Comparison of ENCODE assay signal across 9 mouse cellular contexts in the genomic region with DNA sequence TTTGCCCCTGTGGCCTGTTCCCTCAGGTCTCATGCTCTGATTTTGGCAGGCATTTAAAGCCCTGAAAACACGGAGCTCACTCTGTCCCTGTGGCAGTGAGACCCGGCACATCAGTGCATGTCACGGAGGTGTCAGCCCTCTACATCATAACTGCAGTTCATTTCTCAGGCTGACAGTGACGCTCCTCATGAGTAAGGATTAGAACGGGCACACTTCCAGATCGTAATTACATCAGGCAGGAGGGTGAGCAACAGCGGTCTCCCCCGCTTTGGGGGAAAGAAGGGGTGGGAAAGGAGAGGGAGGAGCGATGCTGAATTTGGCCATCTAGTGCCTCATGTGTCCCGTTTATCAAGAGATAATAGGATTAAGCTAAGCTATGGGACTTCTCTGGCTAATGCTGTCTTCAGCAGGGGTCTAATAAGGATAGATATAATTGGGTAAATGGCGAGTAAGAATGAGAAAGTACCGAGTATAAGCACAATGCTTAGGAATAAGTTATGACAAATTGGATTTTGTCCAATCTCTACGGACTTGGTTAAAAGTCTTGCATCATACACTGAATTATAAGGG.
DNase-seq lines count a peak whose midpoint lies in the region; ATAC-seq and TF ChIP-seq lines count a peak whose summit lies in the region.
"Had no signal": no experiment of that assay in that cellular context is flagged by ENCODE, and none has a peak within 500 bp of the region (broad histone marks: within the 10 kb centered on the region; RNA-seq: fewer than 3 reads in every experiment).

No protein-coding gene starts in this region.

- 6% methylated on average over 13 of the region's 13 CpGs for WGBS in forebrain, embryonic 14.5 days
- 15% methylated on average over 13 of the region's 13 CpGs for WGBS in midbrain, postnatal 0 days

- H3K9ac ChIP-seq in forebrain, embryonic 14.5 days (ENCODE audit: low read length) = 0 out of 2 replicates have a peak overlapping the region, but pooled peaks have one; percentile 10
- no peak overlapping the region for H3K9ac ChIP-seq in midbrain, postnatal 0 days (replicated peaks; ENCODE audit: low read length, poor library complexity, severe bottlenecking)

- H3K4me2 ChIP-seq in forebrain, embryonic 14.5 days (ENCODE audit: low read length) = peak overlapping the region; percentile 18
- H3K4me2 ChIP-seq in midbrain, postnatal 0 days (ENCODE audit: low read depth, low read length, poor library complexity, severe bottlenecking) = peak overlapping the region; percentile 9; the same call in 1 of the 2 replicates

- intact Hi-C loops in left cerebral cortex, adult 2 months (cut with DNase I) = loop anchor here (5.0 kb wide), 1 partner anchor 229 kb away; no protein-coding TSS in a partner anchor
- intact Hi-C loops in left cerebral cortex, postnatal 36 days (cut with DNase I) = no loop called here

- no peaks in the 10 kb centered on the region for H3K36me3 ChIP-seq in forebrain, embryonic 14.5 days (ENCODE audit: control insufficient read depth, insufficient read depth, low read length)
- no peaks in the 10 kb centered on the region for H3K36me3 ChIP-seq in midbrain, postnatal 0 days (ENCODE audit: insufficient read depth, low read length)

- TF ChIP-seq CTCF in left cerebral cortex, adult 2 months (IDR thresholded peaks at IDR 0.05) = no peak
- TF ChIP-seq CTCF in midbrain, postnatal 0 days (IDR thresholded peaks at IDR 0.05) = no peak

- H3K4me1 ChIP-seq in forebrain, embryonic 14.5 days (ENCODE audit: control insufficient read depth, insufficient read depth, low read length) = peaks cover 38% of the 10 kb centered on the region
- H3K4me1 ChIP-seq in midbrain, postnatal 0 days (ENCODE audit: insufficient read depth, low read length) = peaks cover 13% of the 10 kb centered on the region; the same call in 1 of the 2 replicates

- peak; percentile 63 for ATAC-seq in forebrain, embryonic 14.5 days
- ATAC-seq in midbrain, postnatal 0 days (ENCODE audit: low FRiP score) = peak; percentile 32; the same call in 1 of the 2 replicates
- ATAC-seq in erythroblast, adult 5-6 weeks (replicated peaks; ENCODE audit: low FRiP score, poor library complexity, severe bottlenecking) = no peak

- peak overlapping the region; percentile 36 for H3K27ac ChIP-seq in left cerebral cortex, adult 2 months
- H3K27ac ChIP-seq in forebrain, embryonic 14.5 days (ENCODE audit: low read depth, low read length) = no peak overlapping the region
- H3K27ac ChIP-seq in midbrain, postnatal 0 days (ENCODE audit: low read depth, low read length) = no peak overlapping the region

- H3K27me3 ChIP-seq in forebrain, embryonic 14.5 days (replicated peaks; ENCODE audit: control insufficient read depth, insufficient read depth, low read length) = no peaks in the 10 kb centered on the region
- H3K27me3 ChIP-seq in midbrain, postnatal 0 days (ENCODE audit: insufficient read depth, low read length) = no peaks in the 10 kb centered on the region

- no peaks in the 10 kb centered on the region for H3K9me3 ChIP-seq in forebrain, embryonic 14.5 days (replicated peaks; ENCODE audit: control insufficient read depth, low read length)
- no peaks in the 10 kb centered on the region for H3K9me3 ChIP-seq in midbrain, postnatal 0 days (ENCODE audit: low read length)

- peak; percentile 19 to 22 for DNase-seq in cerebellum, postnatal 14 days
- DNase-seq in cerebellum, adult 11 months = no peak
- no peak for DNase-seq in left cerebral cortex, adult 2 months (ENCODE audit: extremely low spot score in 1 of 2, low spot score in 2 of 2)
- no peak for DNase-seq in left cerebral cortex, postnatal 36 days (ENCODE audit: low spot score in 2 of 2)
- peak; percentile 83 for DNase-seq in forebrain, embryonic 14.5 days (ENCODE audit: low spot score)
- DNase-seq in midbrain, postnatal 0 days (ENCODE audit: low spot score) = peak; percentile 75
- no peak for DNase-seq in kidney, adult 8-10 months
- DNase-seq: kidney, postnatal 14 days had no signal

- H3K4me3 ChIP-seq in left cerebral cortex, adult 2 months = no peak overlapping the region
- H3K4me3 ChIP-seq in forebrain, embryonic 14.5 days (ENCODE audit: low read depth, low read length) = no peak overlapping the region
- no peak overlapping the region for H3K4me3 ChIP-seq in midbrain, postnatal 0 days (ENCODE audit: low read depth, low read length)

Comparison
In these comparisons a context has a peak if more than half of its experiments do, and no peak if none do; other contexts are left out.
1. DNase-seq: peak in cerebellum, postnatal 14 days (2 of 2), forebrain, embryonic 14.5 days (single experiment) and midbrain, postnatal 0 days (single experiment); none in cerebellum, adult 11 months (single experiment), left cerebral cortex, adult 2 months (0 of 2), left cerebral cortex, postnatal 36 days (0 of 2) and kidney, adult 8-10 months (0 of 2).